Mouse (Mus musculus): Measurements from ENCODE around the gene Wrb. TPM values are rescaled to one million over a fixed set of nuclear protein-coding genes. Genes with fewer than 3 reads are reported as not detected.

Gene Wrb
- polyA plus RNA-seq, 1 experiment = 0.04 TPM

DNA sequence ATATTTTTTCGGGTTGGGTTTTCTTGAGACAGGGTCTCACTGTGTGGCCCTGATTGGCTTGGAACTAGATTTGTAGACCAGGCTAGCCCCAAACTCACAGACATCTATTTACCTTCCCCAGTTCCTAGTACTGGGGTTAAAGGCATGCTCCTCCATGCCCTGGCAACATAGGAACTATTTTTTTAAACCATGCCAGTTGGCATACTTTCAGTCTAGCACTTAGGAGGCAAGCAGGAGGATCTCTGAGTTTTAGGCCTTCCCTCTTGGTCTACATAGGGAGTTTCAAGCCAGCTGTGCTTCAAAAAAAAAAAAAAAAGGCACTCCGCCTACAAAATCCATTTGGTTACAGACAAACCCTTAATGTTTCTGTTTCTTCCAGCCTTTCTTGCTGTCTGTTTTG lies 9.3 kb downstream of the Wrb start:
- peaks cover 9% of the 10 kb centered on the region for H3K27me3 ChIP-seq (ENCODE audit: control insufficient read depth)
- TF ChIP-seq TAL1 (IDR thresholded peaks at IDR 0.05; ENCODE audit: low read length) = no peak
- TF ChIP-seq GATA1 (IDR thresholded peaks at IDR 0.05; ENCODE audit: low read length) = no peak
- H3K4me1 ChIP-seq (ENCODE audit: control insufficient read depth) = peaks cover 9% of the 10 kb centered on the region
- H3K36me3 ChIP-seq (ENCODE audit: control insufficient read depth) = peaks cover 14% of the 10 kb centered on the region
- no peak overlapping the region for H3K4me3 ChIP-seq (replicated peaks)
- no peaks in the 10 kb centered on the region for H3K9me3 ChIP-seq (ENCODE audit: control insufficient read depth, low read length)

GRCm38 (mm10) chr16:96156019-96156418 lies 10.8 kb downstream of the Wrb start:
- Histone ChIP-seq H3K27me3 (ENCODE audit: control insufficient read depth) (peaks cover 15% of the 10 kb centered on the region), H3K4me1 (ENCODE audit: control insufficient read depth) (peaks cover 11% of the 10 kb centered on the region), H3K9me3 (ENCODE audit: control insufficient read depth, low read length) (no peaks in the 10 kb centered on the region), H3K36me3 (ENCODE audit: control insufficient read depth) (peaks cover 14% of the 10 kb centered on the region), H3K4me3 (replicated peaks) (no peak overlapping the region)
- TF ChIP-seq GATA1 (IDR thresholded peaks at IDR 0.05; ENCODE audit: low read length) = no peak
- no peak for TF ChIP-seq TAL1 (IDR thresholded peaks at IDR 0.05; ENCODE audit: low read length)

GRCm38 (mm10) chr16:96157171-96157570 lies 12.0 kb downstream of the Wrb start:
- H3K9me3 ChIP-seq (ENCODE audit: control insufficient read depth, low read length) = no peaks in the 10 kb centered on the region
- H3K4me3 ChIP-seq (replicated peaks) = no peak overlapping the region
- TF ChIP-seq TAL1 (IDR thresholded peaks at IDR 0.05; ENCODE audit: low read length) (no peak), GATA1 (IDR thresholded peaks at IDR 0.05; ENCODE audit: low read length) (no peak)
- peaks cover 15% of the 10 kb centered on the region for H3K27me3 ChIP-seq (ENCODE audit: control insufficient read depth)
- peaks cover 14% of the 10 kb centered on the region for H3K36me3 ChIP-seq (ENCODE audit: control insufficient read depth)
- peaks cover 11% of the 10 kb centered on the region for H3K4me1 ChIP-seq (ENCODE audit: control insufficient read depth)

DNA sequence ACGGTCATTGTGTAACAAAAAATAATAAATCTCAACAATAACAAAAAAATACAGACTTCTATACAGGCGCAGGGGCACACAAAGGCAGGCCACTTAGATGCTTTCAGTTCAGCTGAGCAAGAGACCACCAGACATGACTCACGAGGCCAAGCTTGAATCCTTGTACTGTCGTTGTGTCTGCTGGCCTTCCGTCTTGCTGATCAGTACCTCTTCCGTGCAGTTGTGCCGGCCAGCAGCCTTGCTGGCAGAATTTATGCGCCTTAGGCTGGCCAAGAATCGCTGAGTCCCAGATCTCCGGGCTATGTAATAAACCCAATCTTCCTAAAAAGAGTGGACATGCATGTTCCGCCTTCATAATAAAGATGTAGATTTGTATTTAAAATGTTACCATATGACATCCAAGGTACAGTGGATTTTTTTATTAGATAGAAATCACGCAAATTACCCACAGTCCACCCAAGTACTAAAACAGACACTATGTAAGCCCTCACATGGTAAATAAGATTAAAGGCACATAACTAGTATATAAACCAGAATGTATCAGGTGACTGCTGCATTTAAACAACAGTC lies 13.4 kb downstream of the Wrb start:
- peak overlapping the region; percentile 58 for H3K4me3 ChIP-seq (replicated peaks)

DNA sequence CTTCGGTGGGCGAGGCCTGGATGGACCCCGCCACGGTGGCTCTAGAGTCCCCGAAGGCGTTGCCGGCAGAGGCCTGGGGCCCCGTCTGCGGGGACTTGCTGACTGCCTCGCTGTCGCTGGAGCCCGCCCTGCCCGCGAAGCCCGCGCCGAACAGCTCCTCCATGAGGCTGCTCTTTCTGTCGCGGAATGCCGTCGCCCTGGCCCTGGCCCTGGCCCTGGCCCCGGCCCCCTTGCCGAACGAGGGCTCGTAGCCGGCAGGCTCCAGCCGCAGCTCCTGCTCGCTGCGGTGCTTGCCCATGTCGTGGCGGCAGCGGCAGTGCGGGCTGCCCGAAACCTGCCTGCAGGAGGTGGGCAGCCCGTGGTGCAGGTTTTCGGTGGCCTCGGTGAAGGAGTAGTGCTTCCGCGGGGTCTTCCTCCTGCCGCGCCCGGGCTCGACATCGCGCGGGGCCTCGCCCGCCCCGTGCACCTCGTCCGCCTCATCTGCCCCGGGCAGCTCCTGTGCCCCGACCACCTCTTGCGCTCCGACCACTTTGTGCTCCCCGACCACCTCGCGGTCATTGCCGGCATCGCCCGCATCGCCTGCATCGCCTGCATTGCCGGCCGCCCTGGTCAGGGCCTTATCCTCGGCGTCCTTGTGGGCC lies 14.0 kb downstream of the Wrb start:
- Histone ChIP-seq H3K36me3 (ENCODE audit: control insufficient read depth) (peaks cover 4% of the 10 kb centered on the region; the same call in 1 of the 2 replicates), H3K4me3 (replicated peaks) (peak overlapping the region; percentile 58), H3K27me3 (ENCODE audit: control insufficient read depth) (peaks cover 15% of the 10 kb centered on the region), H3K4me1 (ENCODE audit: control insufficient read depth) (peaks cover 11% of the 10 kb centered on the region), H3K9me3 (ENCODE audit: control insufficient read depth, low read length) (no peaks in the 10 kb centered on the region)
- no peak for TF ChIP-seq TAL1 (IDR thresholded peaks at IDR 0.05; ENCODE audit: low read length)
- no peak for TF ChIP-seq GATA1 (IDR thresholded peaks at IDR 0.05; ENCODE audit: low read length)

More for the DNA sequence above, 13.4 kb downstream of the Wrb start:
- H3K27me3 ChIP-seq (ENCODE audit: control insufficient read depth) = peaks cover 15% of the 10 kb centered on the region
- H3K4me1 ChIP-seq (ENCODE audit: control insufficient read depth) = peaks cover 11% of the 10 kb centered on the region
- TF ChIP-seq TAL1 (IDR thresholded peaks at IDR 0.05; ENCODE audit: low read length) = no peak
- TF ChIP-seq GATA1 (IDR thresholded peaks at IDR 0.05; ENCODE audit: low read length) = no peak
- H3K9me3 ChIP-seq (ENCODE audit: control insufficient read depth, low read length) = no peaks in the 10 kb centered on the region
- H3K36me3 ChIP-seq (ENCODE audit: control insufficient read depth) = peaks cover 8% of the 10 kb centered on the region

DNA sequence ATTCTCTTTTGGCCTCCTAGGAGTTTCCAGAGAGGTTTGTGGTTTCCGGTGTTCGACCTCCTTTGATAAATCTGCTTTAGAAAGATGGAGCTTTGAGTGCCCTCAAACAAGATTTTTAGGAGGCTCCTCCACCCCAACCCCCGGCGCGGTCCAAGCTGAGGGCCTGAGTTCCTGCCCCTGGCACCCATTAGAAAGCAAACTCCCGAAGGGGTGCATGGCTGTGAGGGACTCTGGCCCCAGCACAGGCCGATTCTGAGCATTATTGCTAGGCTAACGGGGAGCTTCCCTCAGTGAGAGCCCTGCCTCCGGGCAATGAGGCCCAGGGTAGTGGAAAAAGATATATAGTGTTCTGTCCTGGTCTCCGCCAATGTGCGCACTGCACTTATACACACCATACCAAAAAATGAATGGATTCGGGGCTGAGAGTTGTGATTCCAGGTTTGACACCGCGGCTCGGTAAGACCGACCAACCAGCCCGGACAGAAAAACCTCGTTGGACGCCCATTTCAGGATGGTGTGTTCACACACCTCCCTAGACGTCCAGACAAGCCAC lies 14.7 kb downstream of the Wrb start:
- no peaks in the 10 kb centered on the region for H3K9me3 ChIP-seq (ENCODE audit: control insufficient read depth, low read length)
- H3K27me3 ChIP-seq (ENCODE audit: control insufficient read depth) = peaks cover 15% of the 10 kb centered on the region
- TF ChIP-seq TAL1 (IDR thresholded peaks at IDR 0.05; ENCODE audit: low read length) (no peak), GATA1 (IDR thresholded peaks at IDR 0.05; ENCODE audit: low read length) (no peak)
- H3K4me3 ChIP-seq (replicated peaks) = peak overlapping the region; percentile 58
- H3K36me3 ChIP-seq (ENCODE audit: control insufficient read depth) = peaks cover 4% of the 10 kb centered on the region; the same call in 1 of the 2 replicates
- H3K4me1 ChIP-seq (ENCODE audit: control insufficient read depth) = peaks cover 11% of the 10 kb centered on the region

GRCm38 (mm10) chr16:96160927-96161326 lies 15.7 kb downstream of the Wrb start:
- Histone ChIP-seq H3K4me1 (ENCODE audit: control insufficient read depth) (peaks cover 11% of the 10 kb centered on the region), H3K27me3 (ENCODE audit: control insufficient read depth) (peaks cover 15% of the 10 kb centered on the region), H3K9me3 (ENCODE audit: control insufficient read depth, low read length) (no peaks in the 10 kb centered on the region), H3K36me3 (ENCODE audit: control insufficient read depth) (peaks cover 4% of the 10 kb centered on the region; the same call in 1 of the 2 replicates), H3K4me3 (replicated peaks) (no peak overlapping the region)
- TF ChIP-seq TAL1 (IDR thresholded peaks at IDR 0.05; ENCODE audit: low read length) = no peak

DNA sequence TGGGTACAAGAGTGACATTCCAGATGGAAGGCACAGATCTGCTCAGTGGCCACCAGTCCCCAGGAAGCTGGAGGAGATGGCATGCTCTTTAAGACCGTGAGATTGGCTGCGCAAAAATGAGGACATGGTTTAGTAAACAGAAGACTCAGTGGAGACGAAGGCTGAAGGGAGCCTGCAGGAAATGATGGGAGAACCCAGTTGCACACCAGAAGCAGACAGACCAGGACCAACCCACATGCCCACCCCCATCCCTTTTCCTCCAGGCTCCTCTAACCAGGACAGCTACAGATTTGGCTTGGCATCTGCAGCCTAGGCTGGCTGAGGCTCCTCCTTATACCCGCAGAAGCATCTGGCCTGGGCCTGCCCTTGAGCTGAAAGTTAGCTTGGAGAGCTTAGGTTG lies 16.1 kb downstream of the Wrb start:
- Histone ChIP-seq H3K4me3 (replicated peaks) (no peak overlapping the region), H3K36me3 (ENCODE audit: control insufficient read depth) (peaks cover 4% of the 10 kb centered on the region; the same call in 1 of the 2 replicates), H3K9me3 (ENCODE audit: control insufficient read depth, low read length) (no peaks in the 10 kb centered on the region), H3K4me1 (ENCODE audit: control insufficient read depth) (peaks cover 11% of the 10 kb centered on the region), H3K27me3 (ENCODE audit: control insufficient read depth) (peaks cover 15% of the 10 kb centered on the region)
- TF ChIP-seq GATA1 (IDR thresholded peaks at IDR 0.05; ENCODE audit: low read length) (no peak), TAL1 (IDR thresholded peaks at IDR 0.05; ENCODE audit: low read length) (no peak)

DNA sequence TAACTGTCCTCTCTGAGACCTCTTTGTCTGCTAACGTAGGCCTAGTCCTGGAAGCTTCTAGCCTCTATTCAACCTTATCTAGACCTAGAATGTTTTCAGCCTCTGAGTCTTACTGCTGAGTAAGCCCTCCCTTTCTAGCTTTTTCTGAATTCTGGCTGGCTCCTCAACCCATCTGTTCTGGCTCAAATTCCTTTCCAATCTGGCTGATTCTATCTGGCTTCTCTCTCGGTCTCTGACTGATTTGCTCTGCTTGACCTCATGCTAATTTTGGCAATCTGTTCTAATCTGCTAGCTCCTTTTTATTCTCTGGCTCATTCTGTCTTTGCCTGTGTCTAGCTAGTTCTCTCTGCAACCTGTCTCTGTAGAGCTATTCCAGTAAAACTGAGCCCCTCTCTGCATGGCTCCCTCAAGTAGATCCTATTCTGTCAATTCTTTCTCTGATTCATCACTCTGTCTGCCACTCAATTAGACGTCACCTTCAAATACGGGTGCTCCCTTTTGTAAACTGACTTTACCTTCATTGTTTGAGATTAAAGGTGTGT lies 20.6 kb downstream of the Wrb start:
- TF ChIP-seq TAL1 (IDR thresholded peaks at IDR 0.05; ENCODE audit: low read length) (no peak), GATA1 (IDR thresholded peaks at IDR 0.05; ENCODE audit: low read length) (no peak)
- no peaks in the 10 kb centered on the region for H3K27me3 ChIP-seq (ENCODE audit: control insufficient read depth)
- no peaks in the 10 kb centered on the region for H3K36me3 ChIP-seq (ENCODE audit: control insufficient read depth)
- no peaks in the 10 kb centered on the region for H3K9me3 ChIP-seq (ENCODE audit: control insufficient read depth, low read length)
- no peak overlapping the region for H3K4me3 ChIP-seq (replicated peaks)
- no peaks in the 10 kb centered on the region for H3K4me1 ChIP-seq (ENCODE audit: control insufficient read depth)

All from erythroblast, embryonic 14.5 days (primary cell).